Mouse (Mus musculus): Measurements from ENCODE around the gene Ndufs8.

- no peak for TF ChIP-seq POLR2A (IDR thresholded peaks at IDR 0.05; ENCODE audit: low read depth, low read length)
- TF ChIP-seq RCOR1 (conservative IDR thresholded peaks at IDR 0.05; ENCODE audit: low read depth, low read length), result no peak
- TF ChIP-seq GABPA (IDR thresholded peaks at IDR 0.05; ENCODE audit: insufficient replicate concordance, low read depth, low read length), result no peak
- no peak for TF ChIP-seq HCFC1 (IDR thresholded peaks at IDR 0.05; ENCODE audit: low read depth, low read length)
- TF ChIP-seq MEF2A (IDR thresholded peaks at IDR 0.05; ENCODE audit: borderline replicate concordance, low read depth, low read length), result no peak
- TF ChIP-seq CTCF (conservative IDR thresholded peaks at IDR 0.05 in 1 of 2, IDR thresholded peaks at IDR 0.05 in 1 of 2; ENCODE audit: low read depth in 2 of 2, low read length in 2 of 2), result no peak
- no peak for TF ChIP-seq ZKSCAN1 (IDR thresholded peaks at IDR 0.05; ENCODE audit: borderline replicate concordance, low read depth, low read length)
- no peak for TF ChIP-seq MAFK (IDR thresholded peaks at IDR 0.05; ENCODE audit: insufficient replicate concordance, low read length)
- TF ChIP-seq RAD21 (IDR thresholded peaks at IDR 0.05; ENCODE audit: low read depth, low read length), result no peak
- no peak for TF ChIP-seq NELFE (IDR thresholded peaks at IDR 0.05; ENCODE audit: low read depth, low read length)
- no peak for TF ChIP-seq JUND (conservative IDR thresholded peaks at IDR 0.05; ENCODE audit: low read depth, low read length)
- no peak for TF ChIP-seq EP300 (IDR thresholded peaks at IDR 0.05; ENCODE audit: low read length)
- TF ChIP-seq ZMIZ1 (IDR thresholded peaks at IDR 0.05; ENCODE audit: low read depth, low read length), result no peak
- TF ChIP-seq CHD2 (IDR thresholded peaks at IDR 0.05; ENCODE audit: low read length), result no peak
These were observed 40.2 kb downstream of the Ndufs8 start for GRCm38 (mm10) chr19:3872373-3872772.

Measured in CH12.LX (cell line).